Mouse (Mus musculus): ENCODE data around the gene Gemin4. TPM values are rescaled to one million over a fixed set of nuclear protein-coding genes. Genes with fewer than 3 reads are reported as not detected.
A peak's percentile ranks its signal among the peaks of the same experiment; 100 is the strongest.

The Gemin4 gene
- polyA plus RNA-seq, 1 experiment from 2014 or later: 30.1 TPM

- Histone ChIP-seq H3K9me3 (replicated peaks) (no peaks in the 10 kb centered on the region), H3K4me3 (replicated peaks) (peak within 1 kb of the TSS; percentile 94), H3K27me3 (no peaks in the 10 kb centered on the region), H3K9ac (peak within 1 kb of the TSS; percentile 62), H3K36me3 (peaks cover 12% of the 10 kb centered on the region; the same call in 1 of the 2 replicates), H3K27ac (replicated peaks) (peak within 1 kb of the TSS; percentile 71), H3K4me2 (replicated peaks) (peak within 1 kb of the TSS; percentile 95), H3K4me1 (peaks cover 11% of the 10 kb centered on the region)
- WGBS: under 1% methylated on average over 37 of the region's 37 CpGs
- ATAC-seq (ENCODE audit: insufficient number of reproducible peaks, low FRiP score, low TSS enrichment, low read depth): peak; percentile 84; the same call in 1 of the 2 replicates
Observed at GRCm38 (mm10) chr11:76179495-76180145, 37.8 kb downstream of the Gemin4 start, which contains the start of the genes Vps53 and Fam57a. Gene Vps53, minus strand, starts transcription at chr11:76179647. Gene Fam57a, plus strand, starts transcription at chr11:76179671.

DNA sequence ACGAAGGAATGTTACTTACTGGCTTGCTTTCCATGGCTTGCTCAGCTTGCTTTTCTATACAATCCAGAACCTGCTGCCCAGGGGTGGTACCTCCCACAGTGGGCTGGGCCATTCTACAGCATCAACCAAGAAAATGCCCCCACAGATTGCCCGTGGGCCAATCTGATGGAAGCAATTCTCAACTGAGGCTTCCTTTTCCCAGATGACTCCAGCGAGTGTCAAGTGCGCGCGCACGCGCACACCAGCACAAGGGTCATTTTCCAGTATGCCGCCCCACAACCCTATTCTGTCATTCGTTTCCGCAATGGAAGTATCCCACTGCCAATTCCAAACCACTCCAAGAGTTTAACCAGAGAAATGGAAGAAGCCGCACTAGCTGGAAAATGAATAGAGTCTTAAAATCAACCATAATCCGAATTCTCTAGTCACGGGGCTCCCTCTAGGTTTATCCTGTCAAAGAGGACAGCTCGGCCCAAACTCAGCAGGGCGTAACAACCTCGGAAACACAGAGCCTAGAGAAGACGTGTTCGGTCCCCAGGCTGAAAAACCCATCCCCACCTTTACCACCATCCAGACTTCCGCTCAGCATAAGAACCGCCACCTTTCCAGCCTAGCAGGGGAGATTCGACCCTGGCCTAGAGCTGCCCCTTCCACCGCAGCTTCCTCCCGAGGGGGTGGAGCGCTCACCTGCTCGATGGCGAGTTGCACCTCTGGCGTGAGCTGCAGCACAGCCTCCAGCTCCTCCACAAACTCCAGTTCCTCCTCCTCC, 38.6 kb downstream of the Gemin4 start:
- Histone ChIP-seq H3K27ac (replicated peaks) (peak overlapping the region; percentile 71), H3K4me1 (peaks cover 11% of the 10 kb centered on the region), H3K36me3 (peaks cover 14% of the 10 kb centered on the region), H3K27me3 (no peaks in the 10 kb centered on the region), H3K9ac (peak overlapping the region; percentile 62), H3K4me3 (replicated peaks) (peak overlapping the region; percentile 94), H3K4me2 (replicated peaks) (peak overlapping the region; percentile 95), H3K9me3 (replicated peaks) (no peaks in the 10 kb centered on the region)
- ATAC-seq (ENCODE audit: insufficient number of reproducible peaks, low FRiP score, low TSS enrichment, low read depth): peak; percentile 61
- WGBS: 1% methylated on average over 28 of the region's 28 CpGs

GRCm38 (mm10) chr11:76170207-76170606, 47.3 kb downstream of the Gemin4 start:
- Histone ChIP-seq H3K9me3 (replicated peaks) (no peaks in the 10 kb centered on the region), H3K9ac (no peak overlapping the region), H3K27ac (replicated peaks) (no peak overlapping the region), H3K36me3 (peaks cover 24% of the 10 kb centered on the region), H3K4me1 (peaks cover 16% of the 10 kb centered on the region), H3K4me2 (replicated peaks) (no peak overlapping the region), H3K4me3 (replicated peaks) (no peak overlapping the region), H3K27me3 (no peaks in the 10 kb centered on the region)
- no peak for ATAC-seq (ENCODE audit: insufficient number of reproducible peaks, low FRiP score, low TSS enrichment, low read depth)
- 65% methylated on average over 5 of the region's 5 CpGs for WGBS

DNA sequence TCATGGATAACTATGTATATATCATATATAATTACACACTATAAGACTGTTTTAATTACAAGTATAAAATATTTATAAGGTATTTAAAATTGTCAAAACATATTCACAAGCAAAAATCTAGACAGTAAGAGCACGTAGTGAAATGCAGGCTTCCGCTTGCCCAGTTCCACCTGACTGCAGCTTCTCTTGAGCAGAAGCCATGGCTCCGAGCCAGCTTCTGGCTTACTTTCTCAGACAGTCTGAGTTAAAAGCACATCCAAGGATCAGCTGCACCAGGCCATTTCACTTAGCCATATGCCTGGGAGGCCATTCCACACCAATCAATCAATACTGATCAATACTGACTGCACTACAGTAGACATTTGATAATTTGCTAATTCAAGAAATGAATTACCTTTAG, 48.5 kb downstream of the Gemin4 start:
- H3K4me2 ChIP-seq (replicated peaks): no peak overlapping the region
- no peak overlapping the region for H3K9ac ChIP-seq
- H3K27ac ChIP-seq (replicated peaks): no peak overlapping the region
- H3K27me3 ChIP-seq: no peaks in the 10 kb centered on the region
- no peaks in the 10 kb centered on the region for H3K9me3 ChIP-seq (replicated peaks)
- H3K36me3 ChIP-seq: peaks cover 26% of the 10 kb centered on the region
- ATAC-seq (ENCODE audit: insufficient number of reproducible peaks, low FRiP score, low TSS enrichment, low read depth): no peak
- H3K4me3 ChIP-seq (replicated peaks): no peak overlapping the region
- peaks cover 16% of the 10 kb centered on the region for H3K4me1 ChIP-seq
- 60% methylated on average over 3 of the region's 3 CpGs for WGBS

GRCm38 (mm10) chr11:76167079-76167765, 50.2 kb downstream of the Gemin4 start:
- H3K4me2 ChIP-seq (replicated peaks): no peak overlapping the region
- no peaks in the 10 kb centered on the region for H3K9me3 ChIP-seq (replicated peaks)
- no peaks in the 10 kb centered on the region for H3K27me3 ChIP-seq
- peaks cover 20% of the 10 kb centered on the region for H3K36me3 ChIP-seq
- peaks cover 16% of the 10 kb centered on the region for H3K4me1 ChIP-seq
- H3K9ac ChIP-seq: no peak overlapping the region
- ATAC-seq (ENCODE audit: insufficient number of reproducible peaks, low FRiP score, low TSS enrichment, low read depth): no peak
- 17% methylated on average over 5 of the region's 5 CpGs for WGBS
- no peak overlapping the region for H3K4me3 ChIP-seq (replicated peaks)
- no peak overlapping the region for H3K27ac ChIP-seq (replicated peaks)

DNA sequence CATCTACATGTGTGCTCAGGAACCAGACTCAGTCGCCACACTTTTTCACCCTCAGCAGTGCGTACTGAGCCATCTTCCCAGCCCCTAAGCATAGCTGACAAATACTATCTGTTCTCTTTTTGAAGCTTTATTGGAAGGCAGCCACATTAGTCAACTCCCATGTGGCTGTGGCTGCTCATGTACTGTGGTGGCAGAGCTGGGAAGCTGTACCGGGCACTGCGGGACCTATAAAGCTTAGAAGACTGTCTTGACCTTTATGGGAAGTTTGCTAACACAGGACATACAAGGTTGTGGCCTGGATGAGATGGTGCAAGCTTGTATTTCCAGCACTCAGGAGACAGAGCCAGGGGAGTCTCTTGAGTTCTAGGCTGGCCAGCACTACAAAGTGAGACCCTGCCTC, 50.8 kb downstream of the Gemin4 start:
- H3K27ac ChIP-seq (replicated peaks): no peak overlapping the region
- H3K27me3 ChIP-seq: no peaks in the 10 kb centered on the region
- no peak overlapping the region for H3K4me3 ChIP-seq (replicated peaks)
- no peak overlapping the region for H3K9ac ChIP-seq
- 84% methylated on average over 4 of the region's 4 CpGs for WGBS
- no peaks in the 10 kb centered on the region for H3K9me3 ChIP-seq (replicated peaks)
- peaks cover 16% of the 10 kb centered on the region for H3K4me1 ChIP-seq
- H3K36me3 ChIP-seq: peaks cover 15% of the 10 kb centered on the region
- no peak overlapping the region for H3K4me2 ChIP-seq (replicated peaks)
- ATAC-seq (ENCODE audit: insufficient number of reproducible peaks, low FRiP score, low TSS enrichment, low read depth): no peak

Other genes starting within 250 kb of the Gemin4 start
- 12.7 and 19.2 TPM in 2 replicates for gene 1700016K19Rik, start 217.8 kb downstream of the Gemin4 start, polyA plus RNA-seq (2015; fragmentation: Nextera tagmentation; extraction: Ambion mirVana)
- 55.6 and 56.7 TPM in 2 replicates for gene Rflnb, start 189.9 kb downstream of the Gemin4 start, polyA plus RNA-seq (2015; fragmentation: Nextera tagmentation; extraction: Ambion mirVana)
- 40.3 TPM in 2 replicates for gene Vps53, start 38.0 kb downstream of the Gemin4 start, polyA plus RNA-seq (2015; fragmentation: Nextera tagmentation; extraction: Ambion mirVana)
- 57.4 and 74.0 TPM in 2 replicates for gene Fam57a, start 38.0 kb downstream of the Gemin4 start, polyA plus RNA-seq (2015; fragmentation: Nextera tagmentation; extraction: Ambion mirVana)
- 1.3 and 2.3 TPM in 2 replicates for gene Dbil5, start 56 bp downstream of the Gemin4 start, polyA plus RNA-seq (2015; fragmentation: Nextera tagmentation; extraction: Ambion mirVana)
- 23.8 and 24.3 TPM in 2 replicates for gene Mrm3, start 26.1 kb upstream of the Gemin4 start, polyA plus RNA-seq (2015; fragmentation: Nextera tagmentation; extraction: Ambion mirVana)
- 111 and 126 TPM in 2 replicates for gene Glod4, start 26.1 kb upstream of the Gemin4 start, polyA plus RNA-seq (2015; fragmentation: Nextera tagmentation; extraction: Ambion mirVana)
- gene Nxn, start 181.5 kb upstream of the Gemin4 start, polyA plus RNA-seq (2015; fragmentation: Nextera tagmentation; extraction: Ambion mirVana): 72.1 and 74.8 TPM in 2 replicates
- 101 and 106 TPM in 2 replicates for gene Timm22, start 189.3 kb upstream of the Gemin4 start, polyA plus RNA-seq (2015; fragmentation: Nextera tagmentation; extraction: Ambion mirVana)